Mouse (Mus musculus) 416B (cell line): ENCODE measurements around the gene Dppa3.

Experiments used
- DNase-seq: peaks from one replicate; pipeline ENCODE4 v3.0.0; 2011; ENCODE audit warnings: low read depth

The Dppa3 gene

GRCm38 (mm10) chr6:122626110-122626509, at the start of gene Dppa3:
TSS of gene Dppa3 (plus strand) at chr6:122626410.
- DNase-seq: no peak

- no peak for DNase-seq
These were observed 49.2 kb upstream of the Dppa3 start for GRCm38 (mm10) chr6:122577030-122577429.

- no peak for DNase-seq
These were observed 47.1 kb upstream of the Dppa3 start for GRCm38 (mm10) chr6:122579086-122579485.

- DNase-seq: no peak
These were observed 35.0 kb upstream of the Dppa3 start for GRCm38 (mm10) chr6:122591027-122591758.

GRCm38 (mm10) chr6:122592905-122593304, 33.3 kb upstream of the Dppa3 start:
- peak; percentile 23 for DNase-seq

- peak; percentile 48 for DNase-seq
These were observed 30.6 kb upstream of the Dppa3 start for GRCm38 (mm10) chr6:122595637-122596036.

GRCm38 (mm10) chr6:122596608-122597007, 29.6 kb upstream of the Dppa3 start:
- no peak for DNase-seq

- no peak for DNase-seq
These were observed 28.2 kb upstream of the Dppa3 start for GRCm38 (mm10) chr6:122598014-122598413.

- DNase-seq: no peak
These were observed 27.8 kb upstream of the Dppa3 start for GRCm38 (mm10) chr6:122598436-122598835.

GRCm38 (mm10) chr6:122599054-122599737, 27.0 kb upstream of the Dppa3 start:
- DNase-seq: no peak

GRCm38 (mm10) chr6:122600066-122600646, 26.1 kb upstream of the Dppa3 start:
- DNase-seq: no peak

- DNase-seq: no peak
These were observed 25.2 kb upstream of the Dppa3 start for GRCm38 (mm10) chr6:122601031-122601430.

- DNase-seq: no peak
These were observed 24.6 kb upstream of the Dppa3 start for GRCm38 (mm10) chr6:122601615-122602014.

GRCm38 (mm10) chr6:122602242-122602991, 23.8 kb upstream of the Dppa3 start, which contains the start of gene Apobec1:
TSS of gene Apobec1 (minus strand) at chr6:122602444.
- peak; percentile 98 for DNase-seq

GRCm38 (mm10) chr6:122602992-122603322, 23.3 kb upstream of the Dppa3 start:
- peak; percentile 78 for DNase-seq

GRCm38 (mm10) chr6:122604260-122604659, 21.9 kb upstream of the Dppa3 start:
- peak; percentile 36 for DNase-seq

GRCm38 (mm10) chr6:122605483-122605882, 20.7 kb upstream of the Dppa3 start:
- DNase-seq: peak; percentile 69

- DNase-seq: no peak
These were observed 19.5 kb upstream of the Dppa3 start for GRCm38 (mm10) chr6:122606661-122607060.

- DNase-seq: no peak
These were observed 18.5 kb upstream of the Dppa3 start for GRCm38 (mm10) chr6:122607700-122608099.

GRCm38 (mm10) chr6:122608434-122609376, 17.5 kb upstream of the Dppa3 start:
- DNase-seq: no peak

- no peak for DNase-seq
These were observed 16.9 kb upstream of the Dppa3 start for GRCm38 (mm10) chr6:122609377-122609728.
